Mouse (Mus musculus) heart, postnatal 0 days (tissue): Measurements from ENCODE around the gene Pomt2.

Experiments used
- CTCF ChIP-seq: IDR thresholded peaks from 2 replicates; pipeline ENCODE4 v1.5.1; 2016; ENCODE audit warnings: antibody characterized with exemption, control low read depth, low read depth
- EP300 ChIP-seq: IDR thresholded peaks from 2 replicates; pipeline ENCODE4 v1.6.1; 2016; ENCODE audit warnings: antibody characterized with exemption, low read depth

DNA sequence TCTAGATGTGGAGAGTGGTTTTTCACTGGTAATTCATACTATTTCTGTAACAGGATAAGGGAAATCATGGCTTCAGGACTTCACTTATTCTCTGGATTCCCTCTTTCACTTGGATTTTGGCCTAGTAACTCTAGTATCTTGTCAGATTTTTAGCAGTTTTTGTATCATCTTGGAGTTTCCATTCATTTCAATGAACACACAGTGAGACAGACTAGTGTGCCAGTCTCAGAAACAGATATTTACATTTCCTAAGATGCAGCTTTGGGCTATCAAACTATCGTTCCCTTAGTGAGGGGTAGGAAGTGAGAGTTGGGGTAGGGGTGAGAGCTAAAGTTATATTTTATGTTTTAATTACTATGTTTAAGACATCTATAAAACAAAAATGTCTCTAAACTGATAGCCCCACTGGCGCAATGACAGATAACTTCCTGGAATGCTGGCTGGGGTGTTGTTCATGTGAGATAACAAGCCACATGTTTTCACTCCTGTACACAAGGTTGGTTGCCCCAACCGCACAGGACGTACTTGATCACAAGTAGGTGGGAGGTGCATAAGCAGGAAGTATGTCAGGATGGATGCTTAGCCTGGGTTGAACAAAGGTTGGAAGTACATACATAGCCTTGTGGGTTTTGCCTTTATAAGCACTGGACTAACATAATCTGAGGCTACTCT, 25.7 kb downstream of the Pomt2 start:
- TF ChIP-seq CTCF (no peak), EP300 (no peak)
